Mouse (Mus musculus) heart, postnatal 10 days (tissue): ENCODE measurements around the gene Pum3. TPM values are rescaled to one million over a fixed set of nuclear protein-coding genes. Genes with fewer than 3 reads are reported as not detected.

Experiments
- DNase-seq, 2 experiments: peaks; one replicate each; pipeline ENCODE4 v3.0.0; 2021
- intact Hi-C: fragments of 180-260 bp; cut with DNase I; formaldehyde crosslinking; loops from one replicate; pipeline ENCODE4 v1.15.1; 2025
- total RNA-seq, 2 experiments: library from RNA; stranded (reverse); gene quantifications; 2 replicates each; pipeline ENCODE4 v1.2.3; 2021

Pum3 gene
- 10 to 100 TPM; 30.1 to 38.1 TPM for total RNA-seq

DNA sequence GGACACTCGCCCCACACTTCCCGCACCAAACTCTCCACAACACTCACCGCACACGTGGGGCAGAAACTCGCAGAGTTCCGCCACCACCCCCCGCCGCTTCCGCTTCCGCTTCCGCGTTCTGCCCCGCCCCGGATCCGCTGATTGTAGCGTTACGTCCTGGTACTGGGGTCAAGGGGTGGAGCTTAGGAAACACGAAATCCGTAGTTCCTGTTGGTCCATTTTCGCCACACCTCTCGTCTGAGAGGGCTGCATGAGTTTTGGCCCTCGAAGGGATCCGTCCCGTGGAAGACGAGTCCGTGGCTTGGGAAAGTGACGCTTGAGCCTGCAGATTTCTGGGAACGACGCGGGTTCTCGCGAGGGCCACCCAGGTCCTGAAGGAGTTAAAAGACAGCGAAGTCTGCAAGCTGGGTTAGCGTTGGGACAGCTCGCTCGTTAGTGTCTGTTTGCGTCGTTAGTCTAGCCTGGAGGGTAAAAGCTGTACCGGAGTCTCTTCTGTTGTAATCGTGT is at the start of gene Pum3:
Gene Pum3 (minus strand): TSS at position 81 of the 507 bp plus-strand sequence.
- intact Hi-C loops = loop anchor here (5.0 kb wide), 4 partner anchors 307 to 822 kb away; partner anchors contain the start of gene Smarca2
- peak; percentile 99 for DNase-seq

DNA sequence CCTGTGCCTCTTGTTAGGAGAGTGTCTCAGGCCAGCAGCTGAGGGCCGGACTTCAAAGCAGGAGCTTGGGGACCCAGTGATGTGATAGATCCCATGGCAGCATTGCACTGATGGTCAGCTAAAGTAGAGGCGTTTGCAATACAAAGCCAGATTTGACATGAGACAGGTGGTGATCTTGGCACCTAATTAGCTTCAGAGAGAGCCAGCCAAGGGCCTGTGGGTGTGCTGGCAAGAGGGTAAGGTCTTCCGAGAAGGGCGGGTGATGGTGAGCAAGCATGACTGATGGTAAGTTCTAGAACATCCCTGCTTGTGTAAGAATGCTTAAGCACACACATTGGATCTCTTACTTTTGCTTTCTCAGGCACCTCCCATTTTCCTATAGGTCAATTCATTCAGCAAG is 37.1 kb upstream of the Pum3 start:
- intact Hi-C loops = no loop called here
- no peak for DNase-seq

DNA sequence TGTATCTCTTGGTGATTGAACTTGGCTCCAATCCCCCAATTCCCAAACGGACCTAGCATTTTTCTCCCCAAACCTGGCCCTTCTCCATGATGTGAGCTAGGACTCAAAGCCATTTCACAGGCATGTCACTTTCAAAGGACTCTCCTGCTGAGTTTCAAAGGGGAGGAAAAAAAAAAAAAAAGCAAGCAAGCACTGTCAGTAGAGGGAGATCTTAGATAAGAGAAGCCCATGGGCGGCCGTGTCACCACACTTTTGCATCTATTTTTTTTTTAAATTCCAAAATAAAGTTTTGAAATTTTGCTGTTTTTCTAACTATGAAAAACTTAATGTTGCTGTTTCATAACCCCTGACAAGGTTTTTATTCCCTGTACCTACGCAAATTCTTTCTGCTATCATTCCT is 33.0 kb upstream of the Pum3 start:
- intact Hi-C loops = no loop called here
- DNase-seq = no peak

DNA sequence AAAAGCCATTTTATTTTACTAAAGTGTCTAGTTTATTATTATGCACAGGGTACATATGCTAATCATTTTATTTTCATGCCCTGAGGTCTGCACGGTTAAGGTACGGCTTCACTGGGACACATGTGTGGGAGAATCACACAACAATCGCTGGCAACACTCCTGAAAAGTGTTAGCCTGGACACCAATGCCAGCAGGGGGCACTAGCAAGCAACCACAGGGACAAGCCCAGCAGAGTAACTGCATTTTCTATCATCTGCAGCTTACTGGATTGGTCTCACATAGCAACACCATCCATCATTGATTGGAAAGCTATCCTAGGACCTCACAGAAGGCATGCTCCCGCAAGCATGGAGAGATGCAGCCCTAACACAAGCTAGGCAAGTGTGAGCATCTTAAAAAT is 20.8 kb upstream of the Pum3 start:
- DNase-seq = peak; percentile 66 to 81
- intact Hi-C loops = loop anchor here (2.0 kb wide), 1 partner anchor 1080 kb away; no protein-coding TSS in a partner anchor

DNA sequence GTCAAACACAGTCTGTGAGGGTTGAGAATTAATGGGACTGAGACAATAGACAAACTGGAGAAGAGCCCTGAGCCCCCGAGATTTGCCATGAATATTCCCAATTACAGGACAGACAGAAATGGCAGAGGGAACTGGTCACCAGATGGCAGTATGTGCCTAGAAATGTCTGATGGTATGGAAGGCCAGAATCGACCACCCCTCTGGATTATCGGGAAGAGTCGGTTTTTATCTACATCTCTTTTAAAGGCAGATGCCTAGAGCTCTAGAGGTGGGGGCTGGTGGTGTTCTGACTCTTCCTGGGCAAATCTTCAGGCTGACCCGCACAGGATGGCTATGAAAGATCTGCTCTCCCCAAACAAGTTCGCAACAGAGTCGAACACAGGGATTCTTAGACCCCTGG is 17.9 kb upstream of the Pum3 start:
- DNase-seq = peak; percentile 16 to 46
- intact Hi-C loops = loop anchor here (5.0 to 10.0 kb wide), 5 partner anchors 565 to 1280 kb away; partner anchors contain the start of gene Rfx3

DNA sequence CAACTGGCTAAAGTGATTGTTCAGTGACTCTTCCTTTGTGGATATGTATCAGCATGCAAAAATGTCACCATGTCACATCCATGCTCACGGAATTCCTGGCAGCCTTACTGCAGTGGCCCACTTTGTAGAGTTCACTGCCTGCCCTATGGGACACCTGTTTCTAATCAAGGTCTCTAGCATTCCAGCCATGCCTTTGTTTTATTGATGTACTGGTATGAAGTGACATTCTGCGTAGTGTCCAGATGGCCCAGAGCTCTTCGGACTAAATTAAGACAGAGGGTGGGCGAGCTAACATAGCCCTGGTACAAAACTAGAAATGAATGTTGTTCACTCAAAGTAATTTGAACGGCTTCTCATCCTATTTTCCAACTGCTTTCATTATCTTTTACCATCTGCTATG is 11.5 kb upstream of the Pum3 start:
- DNase-seq = peak in 1 of 2 experiments; percentile 25
- intact Hi-C loops = loop anchor here (10.0 kb wide), 2 partner anchors 724 to 1184 kb away; no protein-coding TSS in a partner anchor

DNA sequence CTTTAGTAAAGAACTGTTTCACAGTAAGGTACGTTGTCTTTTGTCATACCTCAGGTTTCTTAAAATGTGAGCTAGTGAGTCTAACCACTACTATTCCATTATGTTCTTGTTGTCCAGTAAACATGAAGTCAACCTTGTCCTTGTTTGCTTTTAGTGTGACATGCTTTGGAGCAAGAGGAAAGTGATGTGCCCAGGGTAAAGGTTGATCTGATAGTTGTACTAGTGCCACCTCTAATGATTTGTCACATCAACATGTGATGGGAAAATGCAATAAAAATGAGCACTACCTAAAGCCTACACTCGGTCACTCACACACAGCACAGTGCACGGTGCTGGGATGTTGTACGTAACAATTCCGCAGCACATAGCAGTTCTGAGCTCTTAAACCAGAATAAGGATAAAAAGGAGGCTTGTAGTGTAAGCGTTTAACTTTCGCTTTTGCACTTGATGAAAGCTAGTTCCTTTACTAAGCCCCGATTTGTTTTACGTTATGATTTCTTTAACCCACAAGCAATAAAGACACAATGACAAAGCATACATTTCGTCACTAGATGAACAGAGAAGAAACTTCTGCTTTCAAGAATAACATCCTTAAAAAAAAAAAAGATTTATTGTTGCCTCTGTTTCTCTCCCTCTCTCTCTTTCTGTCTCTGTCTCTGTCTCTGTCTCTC is 8.5 kb upstream of the Pum3 start:
- DNase-seq = no peak
- intact Hi-C loops = no loop called here

DNA sequence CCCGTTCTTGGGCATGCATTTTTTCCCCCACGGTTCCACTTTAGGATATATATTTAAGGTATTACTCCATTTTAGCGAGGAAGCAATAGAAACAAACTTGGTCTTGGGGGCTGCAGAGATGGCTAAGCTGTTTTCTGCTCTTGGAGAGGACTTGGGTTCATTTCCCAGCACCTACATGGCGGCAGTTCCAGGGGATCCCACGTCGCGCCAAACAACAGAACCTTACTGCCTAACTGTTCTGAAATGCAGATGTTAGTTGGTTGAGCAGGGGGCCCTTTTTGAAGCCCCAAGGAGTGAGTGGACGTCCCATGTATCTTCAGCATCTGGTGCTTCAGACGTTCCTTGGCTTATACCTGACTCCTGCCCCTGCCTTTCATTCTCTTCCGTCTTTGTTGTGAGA is 781 bp upstream of the Pum3 start:
- DNase-seq = peak in 1 of 2 experiments; percentile 50
- intact Hi-C loops = loop anchor here (5.0 kb wide), 1 partner anchor 823 kb away; the partner anchor contains the start of gene Smarca2

DNA sequence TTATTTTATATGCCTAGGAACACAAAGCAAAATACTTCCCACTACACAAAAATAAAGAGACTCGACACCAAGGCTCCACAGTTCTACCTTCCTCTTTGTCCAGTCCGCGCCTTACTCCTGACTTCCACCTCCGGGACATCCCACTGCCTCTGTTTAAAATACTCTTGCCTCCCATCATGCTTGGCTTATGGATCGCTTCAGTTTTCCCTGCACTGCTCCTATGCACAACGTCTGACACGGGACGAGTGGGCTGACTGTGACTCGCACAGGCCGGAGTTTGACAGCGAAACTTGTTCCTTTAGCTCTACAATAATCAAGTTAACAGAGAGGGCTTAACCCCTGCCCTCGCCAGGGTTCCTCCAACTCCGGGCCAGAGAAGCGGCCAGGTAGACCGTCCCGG is 344 bp downstream of the Pum3 start:
- intact Hi-C loops = loop anchor here (5.0 kb wide), 3 partner anchors 307 to 712 kb away; no protein-coding TSS in a partner anchor
- DNase-seq = no peak

DNA sequence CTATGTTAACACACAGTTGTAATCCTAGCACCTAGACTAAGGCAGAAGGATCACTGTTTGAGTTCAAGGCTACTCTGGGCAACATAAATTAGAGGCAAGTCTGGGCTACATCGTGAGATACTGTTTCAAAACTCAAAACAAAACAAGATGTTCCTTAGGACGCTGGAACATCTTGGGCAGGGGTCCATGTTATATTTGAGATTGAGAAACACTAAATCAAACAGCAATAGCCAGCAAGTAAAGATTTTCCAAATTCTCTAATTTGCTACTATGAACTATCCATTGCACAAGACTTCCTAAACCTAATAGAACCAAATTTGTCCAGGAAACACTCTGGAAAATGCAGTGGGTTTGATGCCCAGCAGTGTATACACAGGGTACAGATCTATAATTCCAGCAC is 1.8 kb downstream of the Pum3 start:
- intact Hi-C loops = loop anchor here (2.0 to 5.0 kb wide), 4 partner anchors 306 to 711 kb away; no protein-coding TSS in a partner anchor
- no peak for DNase-seq

DNA sequence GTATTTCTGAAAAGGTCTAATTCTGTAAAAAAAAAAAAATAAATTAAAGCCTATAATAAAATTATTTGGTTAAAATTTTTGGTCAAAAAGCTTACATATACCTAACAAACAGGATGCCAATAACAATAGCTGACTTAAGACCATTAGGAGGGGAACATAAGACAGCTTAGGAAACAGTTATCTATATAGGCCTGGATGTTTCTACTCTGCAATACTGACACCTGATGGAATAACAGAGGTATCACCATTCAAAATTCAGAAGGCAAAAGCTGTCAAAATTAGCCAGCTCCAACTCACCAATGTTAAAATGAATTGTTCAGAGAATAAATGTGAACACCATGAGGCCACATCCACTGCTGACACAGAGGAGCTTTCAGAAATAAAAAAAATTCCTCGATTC is 3.2 kb downstream of the Pum3 start:
- no peak for DNase-seq
- intact Hi-C loops = loop anchor here (2.0 to 5.0 kb wide), 4 partner anchors 304 to 709 kb away; no protein-coding TSS in a partner anchor

DNA sequence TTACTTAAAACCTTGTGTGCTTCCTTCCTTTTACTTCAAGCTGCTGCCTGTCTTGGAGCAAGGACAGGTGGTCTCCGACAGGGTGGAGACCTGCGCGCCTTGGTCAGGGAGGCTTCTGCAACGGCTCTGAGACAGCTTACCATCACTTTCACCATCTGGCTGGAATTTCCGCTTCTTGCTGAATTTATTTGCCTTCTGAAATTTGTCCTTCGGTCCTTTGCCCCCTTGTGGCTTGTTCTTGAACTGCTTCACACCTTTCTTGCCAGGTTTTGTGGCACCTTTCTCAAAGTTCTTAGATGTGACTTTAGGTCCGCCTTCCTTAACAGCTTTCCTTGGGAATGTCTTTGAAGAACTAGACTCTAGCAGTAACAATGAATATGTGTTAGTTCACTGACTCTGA is 4.0 kb downstream of the Pum3 start:
- intact Hi-C loops = loop anchor here (2.0 to 5.0 kb wide), 4 partner anchors 303 to 708 kb away; no protein-coding TSS in a partner anchor
- DNase-seq = peak; percentile 48 to 71

DNA sequence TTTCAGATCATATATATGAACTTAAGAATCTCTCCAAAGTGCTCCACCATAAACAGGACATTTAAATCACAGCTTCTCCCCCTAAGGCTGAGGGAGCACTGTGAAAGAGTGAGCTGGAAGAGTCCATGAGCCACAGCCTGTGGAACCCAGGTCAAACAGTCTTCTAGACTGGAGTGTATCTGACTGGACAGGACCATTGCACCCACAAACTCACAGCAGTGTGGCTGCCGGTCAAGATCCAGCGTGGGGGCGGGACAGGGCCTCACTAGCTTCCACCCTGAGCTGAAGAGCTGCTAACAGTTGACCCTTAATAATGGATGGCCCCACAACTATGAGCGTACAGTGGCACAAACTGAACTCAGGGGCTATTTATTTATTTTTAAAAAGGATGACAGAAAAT is 12.2 kb downstream of the Pum3 start:
- intact Hi-C loops = loop anchor here (10.0 kb wide), 2 partner anchors 173 to 443 kb away; no protein-coding TSS in a partner anchor
- no peak for DNase-seq

DNA sequence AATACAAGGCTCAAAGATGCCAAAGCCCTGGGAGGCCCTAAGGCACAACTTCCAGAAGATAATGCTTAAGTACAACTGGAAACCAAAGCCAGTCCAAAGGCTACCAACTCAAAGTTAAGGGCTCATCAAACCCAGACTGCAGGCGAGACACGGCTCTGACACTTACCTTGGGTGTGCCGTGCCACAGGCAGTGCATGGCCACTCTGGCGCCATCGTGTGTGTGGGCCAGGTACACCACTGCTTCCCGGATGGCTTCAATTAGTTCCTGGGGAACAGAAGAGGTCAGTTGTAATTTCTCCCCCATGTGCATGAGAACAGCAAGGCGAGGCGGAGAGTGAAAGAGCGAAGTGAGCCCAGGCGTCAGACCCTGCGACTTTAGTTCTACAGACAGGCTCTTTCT is 13.1 kb downstream of the Pum3 start:
- intact Hi-C loops = loop anchor here (10.0 kb wide), 2 partner anchors 172 to 442 kb away; no protein-coding TSS in a partner anchor

DNA sequence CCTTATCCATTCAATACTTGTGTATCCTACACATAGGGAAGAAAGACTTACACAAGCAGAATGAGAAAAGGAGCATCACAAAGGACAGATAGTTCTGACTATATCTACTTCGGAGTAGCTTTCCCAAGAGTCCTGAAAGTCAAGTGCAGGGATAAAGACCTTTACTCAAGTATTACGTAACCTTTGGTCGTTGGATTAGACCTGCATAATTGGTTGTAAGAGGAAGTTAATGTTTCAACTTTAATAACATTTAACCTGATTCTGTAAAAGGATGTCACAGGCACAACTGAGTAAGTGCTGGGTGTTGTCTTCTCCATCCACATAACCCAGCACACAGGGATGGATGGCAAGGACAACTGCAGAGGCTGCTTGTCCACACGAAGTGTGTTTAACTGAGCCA is 18.3 kb downstream of the Pum3 start:
- no peak for DNase-seq
- intact Hi-C loops = loop anchor here (10.0 kb wide), 2 partner anchors 167 to 437 kb away; no protein-coding TSS in a partner anchor

More for the DNA sequence above, 13.1 kb downstream of the Pum3 start:
- peak; percentile 68 to 78 for DNase-seq

DNA sequence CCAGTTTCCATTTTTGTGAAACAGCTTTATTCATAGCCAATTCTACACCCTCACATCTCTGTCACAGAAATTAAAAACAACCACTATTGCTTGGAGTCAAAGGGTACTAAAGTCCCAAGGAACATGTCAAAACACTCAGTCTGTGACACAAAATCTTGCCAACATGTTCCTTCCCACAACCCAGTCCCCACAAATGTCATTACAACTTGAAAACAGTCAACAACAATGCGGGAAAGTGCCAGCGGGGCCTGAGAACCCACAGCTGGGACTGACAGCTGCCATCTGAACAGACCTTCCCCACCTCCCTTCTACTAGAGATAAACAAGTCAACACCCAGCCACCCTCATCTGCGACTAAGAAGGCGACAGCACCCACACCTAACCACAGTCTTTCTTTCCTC is 18.9 kb downstream of the Pum3 start:
- DNase-seq = peak; percentile 16 to 23
- intact Hi-C loops = loop anchor here (10.0 kb wide), 2 partner anchors 166 to 436 kb away; no protein-coding TSS in a partner anchor

DNA sequence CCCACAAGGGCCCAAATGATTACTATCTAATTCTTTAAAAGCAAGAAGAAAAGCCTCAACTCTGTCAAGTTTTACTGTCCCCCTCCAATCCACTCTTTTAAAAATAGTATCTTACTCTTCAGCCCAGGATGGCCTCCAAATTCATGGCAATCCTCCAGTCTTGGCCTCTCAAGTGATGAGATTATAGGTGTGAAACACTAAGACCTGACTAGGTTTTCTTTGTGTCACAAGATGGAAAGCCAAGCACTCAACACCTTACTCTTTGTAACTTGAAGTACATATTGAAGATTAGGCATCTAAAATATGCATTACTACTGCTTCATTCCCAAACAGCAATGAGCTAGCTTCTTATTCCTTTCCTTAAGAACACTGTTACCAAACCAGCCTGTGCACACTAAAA is 19.8 kb downstream of the Pum3 start:
- peak; percentile 52 to 57 for DNase-seq
- intact Hi-C loops = loop anchor here (10.0 kb wide), 2 partner anchors 165 to 435 kb away; no protein-coding TSS in a partner anchor

DNA sequence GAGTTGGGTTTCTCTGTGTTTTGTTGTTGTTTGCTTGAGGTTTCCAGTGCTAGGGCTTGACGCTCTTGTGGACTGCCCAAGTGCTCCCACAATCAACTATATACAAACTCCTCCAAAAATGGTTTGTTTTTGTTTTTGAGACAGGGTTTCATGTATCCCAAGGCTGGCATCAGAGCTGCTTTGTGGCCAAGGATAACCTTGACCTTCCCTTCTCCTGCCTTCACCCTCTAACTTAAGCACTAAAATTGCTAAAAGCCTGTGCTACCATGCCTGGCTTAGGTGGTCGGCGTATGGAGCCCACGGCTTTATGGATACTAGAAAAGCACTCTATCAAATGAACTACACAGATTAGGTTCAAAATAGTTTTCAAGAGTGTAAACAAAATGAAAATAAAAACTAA is 20.4 kb downstream of the Pum3 start:
- intact Hi-C loops = no loop called here
- no peak for DNase-seq

DNA sequence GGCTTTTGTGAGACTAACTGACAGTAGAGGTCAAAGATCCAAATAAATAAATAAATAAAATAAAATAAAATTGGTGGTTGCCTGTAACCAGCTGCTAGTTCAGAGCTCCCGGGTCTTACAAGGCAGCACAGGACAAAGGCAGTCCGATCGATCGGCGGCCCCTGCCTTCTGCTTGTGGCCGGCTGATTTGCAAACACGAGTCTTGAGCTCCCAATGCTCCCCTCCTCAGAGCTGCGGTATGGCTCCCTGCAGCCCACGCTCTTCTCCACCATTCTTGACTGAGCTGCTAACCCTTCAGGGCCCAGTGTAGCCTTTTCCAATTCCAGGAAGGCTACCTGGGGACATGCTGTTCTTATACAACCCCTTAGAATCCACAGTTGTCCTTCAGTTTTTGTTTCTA is 31.8 kb downstream of the Pum3 start:
- DNase-seq = no peak
- intact Hi-C loops = no loop called here

DNA sequence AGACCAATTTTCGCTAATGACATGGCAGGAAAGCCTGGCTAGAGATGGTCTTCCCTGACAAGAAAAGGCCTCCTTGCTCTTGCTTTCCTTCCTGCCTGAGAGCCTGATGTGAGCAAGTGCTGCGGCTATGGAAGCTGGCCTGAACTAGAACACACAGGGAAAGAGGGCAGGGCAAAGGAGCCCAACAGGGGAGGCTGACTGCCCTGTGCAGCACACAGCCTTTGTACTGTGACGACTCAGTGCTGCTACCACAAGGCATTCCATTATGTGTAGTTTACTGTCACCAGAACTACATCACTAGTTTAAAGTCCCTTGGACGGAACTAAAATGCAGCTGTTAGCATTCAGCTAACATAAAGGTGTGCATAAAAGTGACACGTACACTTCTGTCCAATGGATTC is 32.4 kb downstream of the Pum3 start:
- intact Hi-C loops = no loop called here
- no peak for DNase-seq

DNA sequence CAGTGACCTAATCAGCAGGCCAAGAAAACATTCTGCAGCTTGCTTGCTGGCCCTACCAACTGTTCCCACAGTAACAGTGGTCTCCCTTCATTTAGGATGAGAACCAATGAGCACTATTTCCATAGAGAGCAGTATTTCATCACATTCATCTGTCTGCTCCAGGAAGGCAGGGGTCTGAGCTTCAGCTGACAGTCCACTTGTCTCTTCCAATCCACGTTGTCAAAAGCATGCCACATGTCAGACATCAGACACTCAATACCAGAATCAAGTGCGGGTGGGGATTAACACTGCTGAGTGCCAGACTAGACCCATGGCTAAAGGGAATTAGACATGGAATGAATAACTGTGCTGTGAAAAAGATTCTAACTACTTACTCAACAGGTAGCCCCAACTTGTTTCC is 32.9 kb downstream of the Pum3 start:
- intact Hi-C loops = no loop called here
- DNase-seq = no peak

DNA sequence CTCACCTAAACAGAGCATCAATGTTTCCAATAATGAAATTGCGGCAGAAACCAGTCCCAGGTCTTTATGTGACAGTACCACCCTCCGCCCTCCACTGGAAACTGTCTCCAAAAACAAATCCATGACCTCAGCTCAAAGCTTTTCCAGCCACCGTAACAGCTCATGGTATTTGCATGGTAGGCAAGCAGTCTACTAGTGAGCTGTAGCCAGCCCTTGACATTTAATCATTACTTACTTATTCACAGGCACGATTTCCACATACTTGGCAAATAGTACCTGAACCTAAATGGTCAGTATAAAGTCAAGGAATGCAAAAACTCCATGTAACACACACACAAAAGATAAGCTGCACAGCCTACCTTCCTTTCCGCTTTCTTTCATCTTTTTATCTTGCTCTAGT is 33.7 kb downstream of the Pum3 start:
- intact Hi-C loops = no loop called here
- DNase-seq = no peak
